Mouse (Mus musculus) neural tube, embryonic 15.5 days (tissue): Measurements from ENCODE around the gene Paqr9. TPM values are rescaled to one million over a fixed set of nuclear protein-coding genes. Genes with fewer than 3 reads are reported as not detected.

Source experiments
- ATAC-seq: fragments of 200-750 bp; cut with Nextera tagmentation; 2 replicates; pipeline ENCODE4 v1.8.0; 2017; ENCODE audit warnings: mild to moderate bottlenecking, moderate TSS enrichment, moderate library complexity; ENCODE audit not compliant: low FRiP score
- H3K27ac ChIP-seq: fragments of 300-500 bp; sonication (generic); replicated peaks from 2 replicates; pipeline ENCODE4 v1.5.1; 2015; ENCODE audit warnings: mild to moderate bottlenecking, inconsistent platforms
- H3K27me3 ChIP-seq: fragments of 300-500 bp; sonication (generic); replicated peaks from 2 replicates; pipeline ENCODE4 v1.6.1; 2015; ENCODE audit warnings: inconsistent platforms
- H3K36me3 ChIP-seq: fragments of 300-500 bp; sonication (generic); 2 replicates; pipeline ENCODE4 v1.6.1; 2015; ENCODE audit warnings: inconsistent platforms
- H3K4me1 ChIP-seq: fragments of 300-500 bp; sonication (generic); 2 replicates; pipeline ENCODE4 v1.6.1; 2015; ENCODE audit warnings: inconsistent platforms
- H3K4me2 ChIP-seq: fragments of 300-500 bp; sonication (generic); 2 replicates; pipeline ENCODE4 v1.6.1; 2015; ENCODE audit warnings: inconsistent platforms, mild to moderate bottlenecking, moderate library complexity
- H3K4me3 ChIP-seq: fragments of 300-500 bp; sonication (generic); replicated peaks from 2 replicates; pipeline ENCODE4 v1.5.1; 2015; ENCODE audit warnings: mild to moderate bottlenecking, inconsistent platforms
- H3K9ac ChIP-seq: fragments of 300-500 bp; sonication (generic); replicated peaks from 2 replicates; pipeline ENCODE4 v1.6.1; 2015; ENCODE audit warnings: mild to moderate bottlenecking, inconsistent platforms
- H3K9me3 ChIP-seq: fragments of 300-500 bp; sonication (generic); replicated peaks from 2 replicates; pipeline ENCODE4 v1.6.1; 2016; ENCODE audit warnings: inconsistent platforms
- whole genome bisulfite sequencing: fragments of 180-500 bp; shearing (Covaris S2); methylation state at CpG from one replicate; pipeline ENCODE4 v1.1.7; 2015; ENCODE audit warnings: mixed read lengths; 5-methylcytosine and 5-hydroxymethylcytosine counted together
- polyA plus RNA-seq: library from polyadenylated mRNA; unstranded; fragments of >200 nt; fragmentation: Nextera tagmentation; extraction: Ambion mirVana; gene quantifications from 2 replicates; pipeline ENCODE4 v1.2.1, GENCODE M21; 2015

The Paqr9 gene
- polyA plus RNA-seq, 1 experiment from 2014 or later: 8.8 TPM

GRCm38 (mm10) chr9:95582555-95582954 is 23.1 kb downstream of the Paqr9 start:
- no peak for ATAC-seq
- Histone ChIP-seq H3K4me2 (no peak overlapping the region), H3K4me1 (peaks cover 10% of the 10 kb centered on the region), H3K36me3 (no peaks in the 10 kb centered on the region), H3K27ac (no peak overlapping the region), H3K4me3 (no peak overlapping the region), H3K9me3 (no peaks in the 10 kb centered on the region), H3K27me3 (peaks cover 6% of the 10 kb centered on the region), H3K9ac (no peak overlapping the region)
- 21% methylated on average over 8 of the region's 8 CpGs for WGBS

GRCm38 (mm10) chr9:95586046-95586445 is 26.6 kb downstream of the Paqr9 start:
- Histone ChIP-seq H3K9me3 (no peaks in the 10 kb centered on the region), H3K27ac (no peak overlapping the region), H3K9ac (no peak overlapping the region), H3K36me3 (no peaks in the 10 kb centered on the region), H3K4me2 (no peak overlapping the region), H3K4me3 (no peak overlapping the region), H3K4me1 (peaks cover 10% of the 10 kb centered on the region), H3K27me3 (peaks cover 4% of the 10 kb centered on the region)
- ATAC-seq: no peak
- WGBS: 77% methylated on average over 5 of the region's 5 CpGs

GRCm38 (mm10) chr9:95588070-95588469 is 28.6 kb downstream of the Paqr9 start:
- no peak for ATAC-seq
- H3K9ac ChIP-seq: no peak overlapping the region
- no peak overlapping the region for H3K4me3 ChIP-seq
- no peaks in the 10 kb centered on the region for H3K27me3 ChIP-seq
- H3K4me2 ChIP-seq: no peak overlapping the region
- 88% methylated on average over 7 of the region's 7 CpGs for WGBS
- no peaks in the 10 kb centered on the region for H3K4me1 ChIP-seq
- no peak overlapping the region for H3K27ac ChIP-seq
- H3K9me3 ChIP-seq: no peaks in the 10 kb centered on the region
- no peaks in the 10 kb centered on the region for H3K36me3 ChIP-seq

- no peak for ATAC-seq
Measured at GRCm38 (mm10) chr9:95594291-95594690, 34.8 kb downstream of the Paqr9 start.

GRCm38 (mm10) chr9:95597466-95598178 is 38.2 kb downstream of the Paqr9 start:
- Histone ChIP-seq H3K36me3 (no peaks in the 10 kb centered on the region), H3K27ac (no peak overlapping the region), H3K4me3 (peak overlapping the region; percentile 14; the same call in 1 of the 2 replicates), H3K9ac (no peak overlapping the region), H3K4me2 (peak overlapping the region; percentile 45), H3K27me3 (0 out of 2 replicates have a peak, but pooled peaks cover 2% of the 10 kb centered on the region), H3K9me3 (no peaks in the 10 kb centered on the region), H3K4me1 (peaks cover 8% of the 10 kb centered on the region)
- WGBS: 36% methylated on average over 13 of the region's 13 CpGs
- 0 out of 2 replicates have a peak, but pooled peaks have one; percentile 5 for ATAC-seq

More at GRCm38 (mm10) chr9:95594291-95594690, 34.8 kb downstream of the Paqr9 start:
- H3K9ac ChIP-seq: no peak overlapping the region
- H3K27me3 ChIP-seq: 0 out of 2 replicates have a peak, but pooled peaks cover 2% of the 10 kb centered on the region
- no peak overlapping the region for H3K4me2 ChIP-seq
- H3K36me3 ChIP-seq: no peaks in the 10 kb centered on the region
- no peaks in the 10 kb centered on the region for H3K9me3 ChIP-seq
- WGBS: 67% methylated on average over 4 of the region's 4 CpGs
- H3K27ac ChIP-seq: no peak overlapping the region
- H3K4me1 ChIP-seq: peaks cover 8% of the 10 kb centered on the region
- H3K4me3 ChIP-seq: no peak overlapping the region

- Histone ChIP-seq H3K4me3 (peak overlapping the region; percentile 14; the same call in 1 of the 2 replicates), H3K9me3 (no peaks in the 10 kb centered on the region), H3K27ac (no peak overlapping the region), H3K9ac (0 out of 2 replicates have a peak overlapping the region, but pooled peaks have one; percentile 9), H3K36me3 (no peaks in the 10 kb centered on the region), H3K4me1 (peaks cover 8% of the 10 kb centered on the region), H3K4me2 (peak overlapping the region; percentile 45), H3K27me3 (0 out of 2 replicates have a peak, but pooled peaks cover 2% of the 10 kb centered on the region)
- WGBS: 53% methylated on average over 19 of the region's 19 CpGs
- ATAC-seq: peak; percentile 45; the same call in 1 of the 2 replicates
Measured at GRCm38 (mm10) chr9:95598179-95598721, 38.8 kb downstream of the Paqr9 start.

- H3K9me3 ChIP-seq: no peaks in the 10 kb centered on the region
- ATAC-seq: no peak
- H3K36me3 ChIP-seq: no peaks in the 10 kb centered on the region
- no peak overlapping the region for H3K4me2 ChIP-seq
- 88% methylated on average over 4 of the region's 4 CpGs for WGBS
- 0 out of 2 replicates have a peak, but pooled peaks cover 2% of the 10 kb centered on the region for H3K27me3 ChIP-seq
- H3K4me1 ChIP-seq: peaks cover 8% of the 10 kb centered on the region
- no peak overlapping the region for H3K9ac ChIP-seq
- H3K4me3 ChIP-seq: no peak overlapping the region
- H3K27ac ChIP-seq: no peak overlapping the region
Measured at GRCm38 (mm10) chr9:95599399-95599798, 39.9 kb downstream of the Paqr9 start.

- no peak overlapping the region for H3K9ac ChIP-seq
- H3K4me2 ChIP-seq: no peak overlapping the region
- H3K27ac ChIP-seq: no peak overlapping the region
- WGBS: 91% methylated on average over 3 of the region's 3 CpGs
- no peak for ATAC-seq
- no peaks in the 10 kb centered on the region for H3K36me3 ChIP-seq
- peaks cover 5% of the 10 kb centered on the region for H3K4me1 ChIP-seq
- H3K4me3 ChIP-seq: no peak overlapping the region
- H3K27me3 ChIP-seq: 0 out of 2 replicates have a peak, but pooled peaks cover 2% of the 10 kb centered on the region
- no peaks in the 10 kb centered on the region for H3K9me3 ChIP-seq
Measured at GRCm38 (mm10) chr9:95602849-95603248, 43.4 kb downstream of the Paqr9 start.

- Histone ChIP-seq H3K4me1 (peaks cover under 1% of the 10 kb centered on the region), H3K9me3 (no peaks in the 10 kb centered on the region), H3K27ac (no peak overlapping the region), H3K27me3 (0 out of 2 replicates have a peak, but pooled peaks cover 2% of the 10 kb centered on the region), H3K36me3 (no peaks in the 10 kb centered on the region), H3K9ac (no peak overlapping the region), H3K4me3 (no peak overlapping the region), H3K4me2 (no peak overlapping the region)
- ATAC-seq: no peak
- 91% methylated on average over 9 of the region's 9 CpGs for WGBS
Measured at GRCm38 (mm10) chr9:95603316-95603715, 43.9 kb downstream of the Paqr9 start.

- no peaks in the 10 kb centered on the region for H3K36me3 ChIP-seq
- H3K27ac ChIP-seq: no peak overlapping the region
- H3K27me3 ChIP-seq: no peaks in the 10 kb centered on the region
- no peak for ATAC-seq
- H3K4me3 ChIP-seq: no peak overlapping the region
- H3K4me2 ChIP-seq: no peak overlapping the region
- H3K9me3 ChIP-seq: no peaks in the 10 kb centered on the region
- H3K9ac ChIP-seq: no peak overlapping the region
- 72% methylated on average over 5 of the region's 5 CpGs for WGBS
- no peaks in the 10 kb centered on the region for H3K4me1 ChIP-seq
Measured at GRCm38 (mm10) chr9:95607196-95607595, 47.7 kb downstream of the Paqr9 start.

GRCm38 (mm10) chr9:95612246-95612768 is 52.9 kb downstream of the Paqr9 start:
- no peaks in the 10 kb centered on the region for H3K36me3 ChIP-seq
- no peak for ATAC-seq
- WGBS: 82% methylated on average over 8 of the region's 8 CpGs
- H3K4me3 ChIP-seq: no peak overlapping the region
- H3K4me1 ChIP-seq: 0 out of 2 replicates have a peak, but pooled peaks cover 4% of the 10 kb centered on the region
- no peak overlapping the region for H3K9ac ChIP-seq
- H3K27me3 ChIP-seq: no peaks in the 10 kb centered on the region
- H3K27ac ChIP-seq: no peak overlapping the region
- no peaks in the 10 kb centered on the region for H3K9me3 ChIP-seq
- H3K4me2 ChIP-seq: no peak overlapping the region
